Mouse (Mus musculus) kidney, postnatal 14 days (tissue): ENCODE results near the gene Snx6.
"Not testable (repeated sequence)": the region's sequence is repeated elsewhere in the genome, so short reads cannot be mapped to it uniquely, and the experiment has no call there.

ENCODE experiments used
- DNase-seq: peaks from one replicate; pipeline ENCODE4 v3.0.0; 2022; ENCODE audit warnings: mixed read lengths

The Snx6 gene

DNA sequence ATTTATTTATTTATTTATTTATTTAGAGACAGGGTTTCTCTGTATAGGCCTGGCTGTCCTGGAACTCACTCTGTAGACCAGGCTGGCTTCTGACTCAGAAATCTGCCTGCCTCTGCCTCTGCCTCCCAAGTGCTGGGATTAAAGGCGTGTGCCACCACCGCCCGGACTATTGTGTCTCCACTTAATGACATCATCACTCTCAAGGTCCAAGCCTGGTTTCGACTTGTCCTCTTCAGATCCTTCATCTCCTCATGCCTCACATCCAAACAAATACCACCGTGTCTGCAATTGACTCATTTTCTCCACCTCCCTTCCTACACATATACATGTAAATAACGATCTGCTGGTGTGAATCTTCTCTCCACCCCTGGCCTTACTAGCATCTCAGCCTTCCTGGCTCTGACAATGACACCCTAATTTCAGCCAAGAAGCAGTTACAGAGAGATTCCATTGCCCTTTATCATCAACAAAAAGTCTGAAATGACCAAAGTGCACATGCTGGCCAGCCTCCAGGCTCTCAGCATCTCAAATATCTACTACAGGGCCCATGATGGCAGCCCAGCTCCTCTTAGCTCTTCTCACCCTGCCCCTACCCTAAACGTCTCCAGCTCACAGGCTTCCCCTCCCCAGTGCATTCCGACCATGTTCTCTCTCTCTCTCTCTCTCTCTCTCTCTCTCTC lies 1.2 kb upstream of the Snx6 start:
- no peak for DNase-seq

DNA sequence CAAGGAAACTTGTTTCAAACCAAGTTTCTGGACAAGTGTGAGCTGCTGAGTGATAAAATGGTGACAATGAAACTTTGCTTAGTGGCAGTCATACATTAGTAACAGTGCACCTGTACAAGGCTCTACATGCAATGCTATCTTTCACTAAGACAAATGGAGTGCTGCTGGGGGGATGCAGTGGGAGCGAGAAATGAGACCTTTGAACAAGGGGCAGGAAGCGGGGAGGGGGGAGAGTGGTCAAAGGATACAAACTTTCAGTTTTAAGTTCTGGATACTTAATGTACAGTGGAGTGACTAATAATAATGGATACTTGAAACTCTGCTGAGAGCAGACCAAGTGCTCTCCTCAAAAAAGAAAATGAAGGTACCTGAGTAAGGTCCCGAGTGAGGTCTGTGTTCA lies 1.1 kb downstream of the Snx6 start:
- peak; percentile 32 for DNase-seq

DNA sequence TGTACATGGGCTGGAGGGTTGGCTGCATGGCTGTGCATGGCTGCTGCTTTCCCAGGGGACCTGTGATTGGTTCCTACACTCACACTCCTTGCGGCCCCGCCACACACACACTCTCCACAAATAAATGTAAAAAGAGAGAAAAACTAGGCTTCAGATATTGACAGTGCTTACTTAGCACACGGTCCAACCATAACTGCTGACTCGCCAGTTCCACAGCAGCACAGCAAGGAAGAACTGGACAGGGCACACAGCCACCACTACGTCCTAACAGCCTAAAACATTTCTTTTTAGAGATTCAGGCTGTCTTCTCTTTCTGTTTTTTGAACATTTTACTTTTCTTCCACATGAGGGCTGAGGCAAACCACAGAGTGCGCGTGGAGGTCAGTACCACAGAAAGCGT lies 4.0 kb downstream of the Snx6 start:
- no peak for DNase-seq

DNA sequence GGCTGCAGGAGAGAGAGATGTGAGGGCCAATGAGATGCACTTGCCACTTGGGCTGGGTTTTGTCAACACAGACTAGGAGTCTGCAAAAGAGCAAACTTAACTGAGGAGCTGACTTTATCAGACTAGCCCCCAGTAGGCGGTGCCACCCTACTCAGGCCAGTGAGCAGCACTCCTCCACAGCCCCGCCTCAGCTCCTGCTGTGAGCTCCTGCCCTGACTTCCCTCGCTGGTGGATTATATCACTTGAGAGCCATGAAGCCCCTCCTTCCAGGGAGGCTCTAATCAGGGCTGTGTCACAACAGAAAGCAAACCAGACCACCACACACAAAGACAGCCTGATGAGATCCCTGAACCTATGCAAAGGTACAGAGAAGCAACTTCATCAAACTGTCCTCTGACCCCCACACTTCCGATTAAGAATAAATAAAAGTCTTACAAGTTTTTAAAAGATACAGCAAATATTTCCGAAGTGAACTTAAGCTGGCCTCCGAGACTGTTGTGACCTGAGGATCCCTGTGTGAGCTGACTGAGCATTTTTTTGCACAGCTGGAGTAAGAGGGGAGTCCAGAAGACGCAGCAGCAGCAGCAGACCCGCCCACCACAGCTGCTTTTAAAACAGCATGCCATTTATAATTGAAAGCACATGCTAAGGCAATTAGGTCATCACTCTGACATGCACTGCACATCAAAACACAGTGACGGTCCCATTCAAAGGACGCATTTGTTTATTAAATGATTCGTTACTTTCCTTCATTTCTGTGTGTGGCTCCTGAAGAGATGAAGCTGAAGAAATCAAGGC lies 6.0 kb downstream of the Snx6 start:
- peak; percentile 66 for DNase-seq

DNA sequence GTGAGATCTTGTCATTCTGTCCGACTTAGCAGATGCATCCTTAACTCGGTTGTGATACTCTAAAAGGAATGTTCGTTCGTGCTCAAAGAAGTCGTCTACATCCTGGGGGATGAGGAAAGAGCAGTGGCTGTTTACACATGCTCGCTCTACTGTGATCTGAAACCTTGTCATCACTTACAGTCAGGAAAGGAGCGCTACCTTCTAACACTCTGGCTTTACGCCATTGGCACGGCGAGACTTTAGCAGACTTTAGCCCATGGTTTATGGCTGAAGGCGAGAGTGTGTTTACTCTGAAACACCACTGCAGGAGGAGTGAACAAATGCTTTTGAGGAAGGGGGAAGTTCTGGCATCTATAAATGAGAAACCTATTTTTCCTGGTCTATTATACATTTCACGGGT lies 31.9 kb downstream of the Snx6 start:
- DNase-seq: no peak

DNA sequence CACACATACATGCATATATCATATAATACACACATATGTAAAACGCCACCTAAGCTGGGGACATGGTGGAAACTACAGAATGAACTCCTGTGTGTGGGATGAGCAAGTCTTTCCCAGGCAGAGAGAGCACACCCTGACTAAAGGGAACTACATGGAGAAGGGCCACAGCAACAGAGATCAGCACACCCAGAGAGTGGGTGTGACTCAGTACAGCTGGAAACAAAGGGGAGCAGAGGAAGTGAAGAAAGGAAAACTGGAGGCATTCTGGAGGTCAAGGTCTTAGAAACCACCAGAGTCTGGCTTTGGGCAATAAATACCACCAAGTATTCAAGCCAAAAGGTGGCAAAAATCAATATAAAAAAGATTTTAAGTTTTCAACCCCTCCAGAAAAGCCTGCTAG lies 34.8 kb downstream of the Snx6 start:
- no peak for DNase-seq

DNA sequence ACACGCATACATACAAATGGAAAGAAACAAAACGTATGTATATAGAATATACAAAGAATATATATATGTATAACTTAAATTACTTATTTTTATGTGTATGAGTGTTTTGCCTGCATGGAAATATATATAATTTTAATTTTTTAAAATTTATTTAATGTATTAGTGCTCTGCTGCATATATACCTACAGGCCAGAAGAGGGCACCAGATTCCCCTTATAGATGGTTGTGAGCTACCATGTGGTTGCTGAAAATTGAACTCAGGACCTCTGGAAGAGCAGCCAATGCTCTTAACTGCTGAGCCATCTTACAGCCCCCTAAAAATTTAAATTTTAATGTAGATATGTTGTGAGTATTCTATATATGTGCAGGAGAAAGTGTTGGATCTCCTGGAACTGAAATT lies 36.7 kb downstream of the Snx6 start:
- DNase-seq: no peak

DNA sequence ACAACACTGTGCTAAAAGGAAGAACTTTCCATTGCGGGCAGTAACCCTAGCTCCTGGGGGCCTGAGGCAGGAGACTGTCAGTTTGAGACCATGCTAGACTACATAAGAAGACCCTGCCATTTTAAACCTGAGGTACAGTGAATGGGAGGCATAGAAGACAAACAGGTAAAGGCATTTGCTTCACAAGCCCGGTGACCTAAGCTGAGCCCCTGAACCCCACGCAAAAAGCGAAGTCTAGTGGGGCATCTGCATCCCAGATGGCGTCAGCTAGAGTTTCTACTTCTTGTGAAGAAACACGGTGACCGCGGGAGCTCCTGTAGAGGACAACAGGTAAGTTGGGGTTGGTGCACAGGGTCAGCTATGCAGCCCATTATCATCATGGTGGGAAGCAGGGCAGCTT lies 46.9 kb downstream of the Snx6 start:
- DNase-seq: no peak

DNA sequence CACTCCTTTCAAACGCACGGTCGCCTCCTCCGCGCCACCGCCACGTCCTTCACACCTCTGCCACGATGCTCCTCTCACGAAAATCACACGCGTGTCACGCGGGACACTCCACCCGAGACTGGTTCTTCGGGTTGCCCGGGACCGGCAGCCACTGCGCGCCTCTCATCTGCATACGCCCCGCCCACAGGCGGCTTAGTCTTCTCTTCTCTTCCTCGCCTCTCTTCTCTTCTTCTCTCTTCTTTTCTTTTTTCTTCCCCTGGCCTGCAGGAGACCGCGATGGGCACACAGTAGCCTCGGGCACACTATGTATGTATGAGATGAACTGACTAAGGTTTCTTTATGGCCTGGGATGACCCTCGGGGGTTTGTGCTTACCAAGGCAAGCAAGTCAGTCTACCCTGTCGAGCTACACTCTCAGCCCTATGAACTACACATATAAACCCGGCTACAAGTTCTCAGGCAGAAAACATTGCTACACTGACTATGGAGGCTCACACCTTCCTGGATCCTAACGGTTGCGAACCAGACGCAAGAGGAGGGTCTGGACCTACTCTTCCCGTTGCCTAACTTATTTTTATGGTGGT lies 56.8 kb downstream of the Snx6 start:
- DNase-seq: peak; percentile 20

DNA sequence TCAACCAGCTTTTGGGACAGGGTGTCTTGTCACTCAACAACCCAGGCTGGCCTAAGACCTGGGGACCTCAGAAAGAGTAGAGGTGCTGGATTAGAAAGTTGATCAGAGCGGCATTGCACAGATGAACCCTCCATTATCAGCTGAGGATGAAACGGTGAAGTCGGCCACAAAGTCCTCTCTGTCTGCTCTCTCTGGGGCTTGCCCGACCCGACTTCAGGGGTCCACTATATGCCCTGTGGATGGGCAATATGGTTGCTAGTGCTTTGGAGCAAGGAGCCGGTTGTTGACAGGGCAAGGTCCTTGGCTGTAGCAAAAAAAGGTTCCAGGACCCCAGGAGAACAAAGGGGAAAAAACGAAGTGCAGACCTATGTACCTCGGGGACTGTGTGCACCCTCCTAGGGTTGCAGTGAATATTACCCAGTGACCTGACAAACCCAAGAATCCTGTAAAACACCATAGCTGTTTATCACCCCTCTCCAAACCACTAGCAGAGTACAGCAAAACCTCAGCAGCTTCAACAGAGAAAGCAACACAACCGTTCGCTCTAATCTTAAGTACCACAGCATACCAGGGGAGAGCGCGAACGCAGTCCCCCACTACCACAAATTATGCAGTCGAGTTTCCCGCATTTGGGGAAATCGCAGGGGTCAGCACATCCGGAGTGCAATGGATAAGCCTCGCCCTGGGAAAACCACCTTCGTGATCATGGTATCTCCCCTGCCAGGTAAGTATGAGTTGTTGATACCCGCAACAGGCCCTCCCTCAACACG lies 57.4 kb downstream of the Snx6 start:
- not testable (repeated sequence) for DNase-seq

DNA sequence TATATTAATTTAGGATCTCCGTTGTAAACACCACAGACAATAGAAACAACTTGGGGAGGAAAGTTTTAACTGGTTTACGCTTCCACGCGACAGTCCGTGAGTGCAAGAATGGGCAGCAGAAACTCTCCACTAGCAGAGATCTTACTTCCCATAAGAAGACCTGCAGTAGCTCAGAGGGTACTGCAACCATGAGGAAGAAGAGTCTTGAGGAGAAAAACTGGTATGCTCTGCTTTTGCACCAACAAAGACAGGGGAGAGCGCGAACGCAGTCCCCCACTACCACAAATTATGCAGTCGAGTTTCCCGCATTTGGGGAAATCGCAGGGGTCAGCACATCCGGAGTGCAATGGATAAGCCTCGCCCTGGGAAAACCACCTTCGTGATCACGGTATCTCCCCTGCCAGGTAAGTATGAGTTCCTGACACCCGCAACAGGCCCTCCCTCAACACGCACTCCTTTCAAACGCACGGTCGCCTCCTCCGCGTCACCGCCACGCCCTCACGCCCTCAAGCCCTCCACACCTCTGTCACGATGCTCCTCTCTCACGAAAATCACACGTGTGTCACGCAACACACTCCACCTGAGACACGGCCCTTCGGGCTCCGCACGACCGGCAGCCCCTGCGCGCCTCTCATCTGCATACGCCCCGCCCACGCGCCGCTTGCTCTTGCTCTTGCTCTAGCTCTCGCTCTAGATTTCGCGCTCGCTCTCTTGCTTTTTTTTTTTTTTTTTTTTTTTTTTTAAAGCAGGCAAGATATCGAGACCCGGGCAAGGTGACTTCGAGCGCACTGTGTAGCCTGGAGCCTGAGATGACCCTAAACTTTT lies 61.0 kb downstream of the Snx6 start:
- peak; percentile 34 for DNase-seq

DNA sequence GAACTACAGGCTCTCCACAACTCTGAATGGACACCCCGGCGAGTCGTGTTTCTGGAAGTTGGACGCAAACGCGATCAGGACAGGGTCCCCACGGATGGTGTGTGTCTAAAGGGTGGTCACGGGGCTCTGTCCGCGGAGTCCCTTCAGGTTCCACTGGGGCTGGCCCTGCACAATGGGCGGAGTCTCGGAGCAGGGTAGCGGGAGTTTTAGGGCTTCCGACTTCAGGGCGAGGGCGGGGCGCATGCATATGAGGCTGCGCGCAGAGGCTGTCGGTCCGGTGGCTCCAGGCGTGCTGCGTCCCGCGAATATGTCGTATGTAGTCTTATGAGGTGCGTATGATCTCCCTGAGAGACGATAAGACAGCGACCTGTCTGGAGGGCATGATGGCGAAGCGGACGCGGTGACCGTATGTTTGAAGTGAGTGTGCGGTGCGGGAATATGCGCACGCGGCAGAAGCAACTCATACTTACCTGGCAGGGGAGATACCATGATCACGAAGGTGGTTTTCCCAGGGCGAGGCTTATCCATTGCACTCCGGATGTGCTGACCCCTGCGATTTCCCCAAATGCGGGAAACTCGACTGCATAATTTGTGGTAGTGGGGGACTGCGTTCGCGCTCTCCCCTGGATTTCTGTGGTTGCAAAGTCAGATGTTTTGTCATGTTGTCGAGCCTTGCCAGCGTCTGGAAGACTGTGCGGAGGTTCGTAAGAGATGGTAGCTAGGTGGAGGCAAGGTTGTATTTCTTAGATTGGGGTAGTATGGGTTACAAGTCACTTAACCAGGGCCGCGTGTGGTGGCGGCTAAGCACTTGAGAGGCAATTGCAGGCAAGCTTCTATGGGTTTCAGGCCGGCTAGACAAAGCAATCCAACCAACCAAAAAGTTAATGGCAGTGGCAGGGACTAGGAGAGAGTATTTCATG lies 66.1 kb downstream of the Snx6 start:
- not testable (repeated sequence) for DNase-seq

DNA sequence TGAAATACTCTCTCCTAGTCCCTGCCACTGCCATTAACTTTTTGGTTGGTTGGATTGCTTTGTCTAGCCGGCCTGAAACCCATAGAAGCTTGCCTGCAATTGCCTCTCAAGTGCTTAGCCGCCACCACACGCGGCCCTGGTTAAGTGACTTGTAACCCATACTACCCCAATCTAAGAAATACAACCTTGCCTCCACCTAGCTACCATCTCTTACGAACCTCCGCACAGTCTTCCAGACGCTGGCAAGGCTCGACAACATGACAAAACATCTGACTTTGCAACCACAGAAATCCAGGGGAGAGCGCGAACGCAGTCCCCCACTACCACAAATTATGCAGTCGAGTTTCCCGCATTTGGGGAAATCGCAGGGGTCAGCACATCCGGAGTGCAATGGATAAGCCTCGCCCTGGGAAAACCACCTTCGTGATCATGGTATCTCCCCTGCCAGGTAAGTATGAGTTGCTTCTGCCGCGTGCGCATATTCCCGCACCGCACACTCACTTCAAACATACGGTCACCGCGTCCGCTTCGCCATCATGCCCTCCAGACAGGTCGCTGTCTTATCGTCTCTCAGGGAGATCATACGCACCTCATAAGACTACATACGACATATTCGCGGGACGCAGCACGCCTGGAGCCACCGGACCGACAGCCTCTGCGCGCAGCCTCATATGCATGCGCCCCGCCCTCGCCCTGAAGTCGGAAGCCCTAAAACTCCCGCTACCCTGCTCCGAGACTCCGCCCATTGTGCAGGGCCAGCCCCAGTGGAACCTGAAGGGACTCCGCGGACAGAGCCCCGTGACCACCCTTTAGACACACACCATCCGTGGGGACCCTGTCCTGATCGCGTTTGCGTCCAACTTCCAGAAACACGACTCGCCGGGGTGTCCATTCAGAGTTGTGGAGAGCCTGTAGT lies 76.4 kb downstream of the Snx6 start:
- not testable (repeated sequence) for DNase-seq

DNA sequence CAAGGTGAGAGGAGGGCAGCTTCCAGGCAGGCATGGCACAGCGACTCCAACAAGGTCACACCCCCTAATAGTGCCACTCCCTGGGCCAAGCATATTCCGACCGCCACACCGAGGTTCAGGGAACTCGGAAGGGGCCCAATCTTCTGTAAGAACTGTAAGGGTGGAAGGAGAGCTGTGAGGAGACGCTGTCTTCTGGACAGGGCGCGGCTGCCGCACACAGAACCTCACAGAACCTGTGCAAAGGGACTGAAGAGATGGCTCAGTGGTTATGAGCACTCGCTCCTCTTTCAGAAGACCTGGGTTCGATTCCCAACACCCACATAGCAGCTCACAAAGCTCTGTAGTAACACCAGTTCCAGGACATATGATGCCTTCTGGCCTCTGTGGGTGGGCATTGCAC lies 78.0 kb downstream of the Snx6 start:
- not testable (repeated sequence) for DNase-seq

DNA sequence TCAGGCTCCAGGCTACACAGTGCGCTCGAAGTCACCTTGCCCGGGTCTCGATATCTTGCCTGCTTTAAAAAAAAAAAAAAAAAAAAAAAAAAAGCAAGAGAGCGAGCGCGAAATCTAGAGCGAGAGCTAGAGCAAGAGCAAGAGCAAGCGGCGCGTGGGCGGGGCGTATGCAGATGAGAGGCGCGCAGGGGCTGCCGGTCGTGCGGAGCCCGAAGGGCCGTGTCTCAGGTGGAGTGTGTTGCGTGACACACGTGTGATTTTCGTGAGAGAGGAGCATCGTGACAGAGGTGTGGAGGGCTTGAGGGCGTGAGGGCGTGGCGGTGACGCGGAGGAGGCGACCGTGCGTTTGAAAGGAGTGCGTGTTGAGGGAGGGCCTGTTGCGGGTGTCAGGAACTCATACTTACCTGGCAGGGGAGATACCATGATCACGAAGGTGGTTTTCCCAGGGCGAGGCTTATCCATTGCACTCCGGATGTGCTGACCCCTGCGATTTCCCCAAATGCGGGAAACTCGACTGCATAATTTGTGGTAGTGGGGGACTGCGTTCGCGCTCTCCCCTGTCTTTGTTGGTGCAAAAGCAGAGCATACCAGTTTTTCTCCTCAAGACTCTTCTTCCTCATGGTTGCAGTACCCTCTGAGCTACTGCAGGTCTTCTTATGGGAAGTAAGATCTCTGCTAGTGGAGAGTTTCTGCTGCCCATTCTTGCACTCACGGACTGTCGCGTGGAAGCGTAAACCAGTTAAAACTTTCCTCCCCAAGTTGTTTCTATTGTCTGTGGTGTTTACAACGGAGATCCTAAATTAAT lies 81.5 kb downstream of the Snx6 start:
- DNase-seq: not testable (repeated sequence)

DNA sequence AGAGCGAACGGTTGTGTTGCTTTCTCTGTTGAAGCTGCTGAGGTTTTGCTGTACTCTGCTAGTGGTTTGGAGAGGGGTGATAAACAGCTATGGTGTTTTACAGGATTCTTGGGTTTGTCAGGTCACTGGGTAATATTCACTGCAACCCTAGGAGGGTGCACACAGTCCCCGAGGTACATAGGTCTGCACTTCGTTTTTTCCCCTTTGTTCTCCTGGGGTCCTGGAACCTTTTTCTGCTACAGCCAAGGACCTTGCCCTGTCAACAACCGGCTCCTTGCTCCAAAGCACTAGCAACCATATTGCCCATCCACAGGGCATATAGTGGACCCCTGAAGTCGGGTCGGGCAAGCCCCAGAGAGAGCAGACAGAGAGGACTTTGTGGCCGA lies 85.0 kb downstream of the Snx6 start:
- peak; percentile 44 for DNase-seq

DNA sequence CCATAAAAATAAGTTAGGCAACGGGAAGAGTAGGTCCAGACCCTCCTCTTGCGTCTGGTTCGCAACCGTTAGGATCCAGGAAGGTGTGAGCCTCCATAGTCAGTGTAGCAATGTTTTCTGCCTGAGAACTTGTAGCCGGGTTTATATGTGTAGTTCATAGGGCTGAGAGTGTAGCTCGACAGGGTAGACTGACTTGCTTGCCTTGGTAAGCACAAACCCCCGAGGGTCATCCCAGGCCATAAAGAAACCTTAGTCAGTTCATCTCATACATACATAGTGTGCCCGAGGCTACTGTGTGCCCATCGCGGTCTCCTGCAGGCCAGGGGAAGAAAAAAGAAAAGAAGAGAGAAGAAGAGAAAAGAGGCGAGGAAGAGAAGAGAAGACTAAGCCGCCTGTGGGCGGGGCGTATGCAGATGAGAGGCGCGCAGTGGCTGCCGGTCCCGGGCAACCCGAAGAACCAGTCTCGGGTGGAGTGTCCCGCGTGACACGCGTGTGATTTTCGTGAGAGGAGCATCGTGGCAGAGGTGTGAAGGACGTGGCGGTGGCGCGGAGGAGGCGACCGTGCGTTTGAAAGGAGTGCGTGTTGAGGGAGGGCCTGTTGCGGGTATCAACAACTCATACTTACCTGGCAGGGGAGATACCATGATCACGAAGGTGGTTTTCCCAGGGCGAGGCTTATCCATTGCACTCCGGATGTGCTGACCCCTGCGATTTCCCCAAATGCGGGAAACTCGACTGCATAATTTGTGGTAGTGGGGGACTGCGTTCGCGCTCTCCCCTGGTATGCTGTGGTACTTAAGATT lies 85.6 kb downstream of the Snx6 start:
- DNase-seq: not testable (repeated sequence)

DNA sequence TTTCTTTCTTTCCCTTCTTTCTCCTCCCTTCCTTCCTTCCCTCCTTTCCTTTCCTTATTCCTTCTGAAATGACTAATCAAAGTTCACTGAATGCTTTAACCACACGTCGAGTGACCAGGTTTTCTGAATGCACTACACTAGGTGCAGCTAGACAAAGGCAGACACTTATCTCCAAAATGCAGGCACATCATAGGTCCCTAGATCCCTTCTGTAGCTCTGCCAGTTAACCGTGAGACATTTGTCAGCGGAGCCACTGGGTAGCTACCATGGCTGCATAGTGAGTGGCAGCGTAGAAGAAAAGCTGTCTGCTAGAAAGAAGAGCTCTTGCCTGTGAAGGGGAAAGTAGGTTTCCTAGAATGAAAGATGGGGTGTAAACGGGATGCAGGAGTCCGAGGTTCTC lies 96.1 kb downstream of the Snx6 start:
- DNase-seq: no peak
